Mouse (Mus musculus): ENCODE results near the gene Gli3. TPM values are rescaled to one million over a fixed set of nuclear protein-coding genes. Genes with fewer than 3 reads are reported as not detected.
A peak's percentile ranks its signal among the peaks of the same experiment; 100 is the strongest.

Gli3 gene
- polyA plus RNA-seq, 1 experiment from 2014 or later: 0.29 TPM

GRCm38 (mm10) chr13:15665514-15665913 is 202.5 kb downstream of the Gli3 start:
- Histone ChIP-seq H3K4me2 (no peak overlapping the region), H3K4me3 (replicated peaks) (no peak overlapping the region), H3K4me1 (replicated peaks) (peaks cover 4% of the 10 kb centered on the region; the same call in 1 of the 2 replicates), H3K27ac (replicated peaks) (no peak overlapping the region), H3K27me3 (no peaks in the 10 kb centered on the region; the same call in 1 of the 2 replicates), H3K36me3 (replicated peaks) (no peaks in the 10 kb centered on the region), H3K9ac (no peak overlapping the region), H3K9me3 (replicated peaks) (no peaks in the 10 kb centered on the region)
- no peak for ATAC-seq (ENCODE audit: insufficient read depth)
- WGBS (ENCODE audit: insufficient replicate concordance): 75% methylated on average over 8 of the region's 8 CpGs

DNA sequence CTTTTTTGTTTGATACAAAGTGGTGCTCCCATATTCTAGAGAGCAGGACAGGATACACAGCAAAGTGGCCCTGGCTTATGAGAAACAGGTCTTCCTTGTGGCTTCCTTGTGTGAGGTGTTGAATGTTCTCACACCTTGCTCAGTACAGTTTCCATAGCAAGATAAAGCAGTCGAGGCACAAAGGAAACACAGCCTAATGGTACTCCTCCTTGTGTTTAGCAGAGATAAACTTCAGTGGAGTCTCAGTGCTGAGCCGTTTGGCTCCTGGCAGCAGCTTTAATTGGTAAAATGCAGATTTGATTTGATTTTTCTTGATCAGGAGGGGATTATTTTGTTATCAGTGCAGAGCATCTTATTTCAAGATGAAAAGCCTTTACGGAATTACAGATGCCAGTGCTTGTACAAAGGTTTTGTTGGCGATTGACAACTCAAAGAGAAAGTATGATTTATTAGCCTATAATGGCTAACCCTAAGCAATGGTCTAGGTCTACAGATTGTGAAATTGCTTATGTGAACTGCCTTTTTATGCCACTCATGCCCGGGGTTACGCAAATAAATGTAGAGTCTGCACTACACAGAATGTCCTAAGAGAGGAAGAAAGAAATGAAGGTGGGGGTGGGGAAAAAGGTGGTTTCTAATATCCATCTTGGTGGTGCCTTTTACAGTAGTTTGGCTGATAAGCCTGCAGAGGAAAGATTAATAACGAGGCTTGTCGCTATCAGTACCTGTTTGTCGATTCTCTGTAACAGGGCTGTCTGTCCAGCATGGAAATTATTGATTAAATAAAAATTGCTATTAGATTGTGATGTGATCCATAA is 207.3 kb downstream of the Gli3 start:
- H3K27me3 ChIP-seq: no peaks in the 10 kb centered on the region; the same call in 1 of the 2 replicates
- no peak overlapping the region for H3K4me3 ChIP-seq (replicated peaks)
- 32% methylated on average over 9 of the region's 9 CpGs for WGBS (ENCODE audit: insufficient replicate concordance)
- peaks cover 9% of the 10 kb centered on the region; the same call in 1 of the 2 replicates for H3K4me1 ChIP-seq (replicated peaks)
- no peaks in the 10 kb centered on the region for H3K9me3 ChIP-seq (replicated peaks)
- H3K4me2 ChIP-seq: no peak overlapping the region
- no peak overlapping the region for H3K9ac ChIP-seq
- H3K27ac ChIP-seq (replicated peaks): no peak overlapping the region
- peak; percentile 63 for ATAC-seq (ENCODE audit: insufficient read depth)
- no peaks in the 10 kb centered on the region for H3K36me3 ChIP-seq (replicated peaks)

DNA sequence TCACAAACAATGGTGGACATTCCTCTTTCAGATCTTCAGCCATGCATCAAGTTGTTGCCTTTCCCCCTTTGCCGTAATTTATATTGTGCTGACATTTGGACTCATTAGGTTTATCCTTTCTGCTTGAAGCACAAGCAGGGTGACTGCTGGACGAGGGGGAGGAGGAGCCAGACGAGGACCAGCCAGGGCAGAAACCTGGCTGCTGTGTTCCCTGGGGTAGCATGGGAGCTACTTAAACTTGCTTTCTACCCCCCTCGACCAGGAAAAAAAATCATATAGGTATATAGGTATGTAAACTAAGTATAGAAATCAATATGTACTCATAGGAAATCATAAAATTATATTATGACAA is 207.9 kb downstream of the Gli3 start:
- Histone ChIP-seq H3K27ac (replicated peaks) (no peak overlapping the region), H3K9me3 (replicated peaks) (no peaks in the 10 kb centered on the region), H3K27me3 (no peaks in the 10 kb centered on the region), H3K9ac (no peak overlapping the region), H3K36me3 (replicated peaks) (no peaks in the 10 kb centered on the region), H3K4me1 (replicated peaks) (peaks cover 9% of the 10 kb centered on the region; the same call in 1 of the 2 replicates), H3K4me3 (replicated peaks) (no peak overlapping the region), H3K4me2 (no peak overlapping the region)
- 30% methylated on average over 4 of the region's 4 CpGs for WGBS (ENCODE audit: insufficient replicate concordance)
- no peak for ATAC-seq (ENCODE audit: insufficient read depth)

GRCm38 (mm10) chr13:15675480-15675879 is 212.4 kb downstream of the Gli3 start:
- H3K27ac ChIP-seq (replicated peaks): no peak overlapping the region
- peaks cover 5% of the 10 kb centered on the region; the same call in 1 of the 2 replicates for H3K4me1 ChIP-seq (replicated peaks)
- ATAC-seq (ENCODE audit: insufficient read depth): no peak
- no peak overlapping the region for H3K4me2 ChIP-seq
- no peaks in the 10 kb centered on the region for H3K36me3 ChIP-seq (replicated peaks)
- H3K9ac ChIP-seq: no peak overlapping the region
- H3K4me3 ChIP-seq (replicated peaks): no peak overlapping the region
- H3K9me3 ChIP-seq (replicated peaks): no peaks in the 10 kb centered on the region
- no peaks in the 10 kb centered on the region for H3K27me3 ChIP-seq

DNA sequence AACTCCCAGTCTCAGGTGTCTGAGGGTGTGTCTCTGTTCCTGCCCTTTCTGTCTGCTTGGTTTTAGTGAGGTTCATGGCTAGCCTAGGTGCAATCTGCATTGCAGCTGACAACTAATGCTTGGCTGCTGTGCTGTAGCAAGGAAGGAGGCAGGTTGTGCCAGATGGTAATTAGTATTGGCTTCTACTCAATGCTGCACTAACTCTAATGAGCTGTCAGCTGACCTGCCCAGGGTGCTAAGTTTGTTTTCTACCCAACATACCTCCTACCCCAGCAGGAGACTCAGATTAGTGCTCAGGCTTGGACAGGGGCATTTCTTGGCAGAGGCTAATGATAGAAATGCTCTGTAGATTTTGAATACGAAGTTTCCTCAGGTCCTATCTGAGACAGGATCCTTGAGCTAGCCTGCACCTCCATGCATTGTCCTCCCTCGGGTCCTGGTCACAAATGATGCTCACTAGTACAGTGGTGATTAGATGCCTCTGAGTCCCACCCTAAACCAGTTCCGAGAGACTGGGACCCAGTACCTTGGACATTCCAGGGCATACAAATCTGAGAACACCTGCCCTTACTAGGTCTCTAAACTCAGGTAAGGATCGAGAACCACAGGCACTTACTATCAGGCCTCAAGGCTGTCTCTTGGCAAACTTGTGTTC is 214.2 kb downstream of the Gli3 start:
- Histone ChIP-seq H3K4me2 (no peak overlapping the region), H3K27me3 (no peaks in the 10 kb centered on the region), H3K9me3 (replicated peaks) (no peaks in the 10 kb centered on the region), H3K27ac (replicated peaks) (no peak overlapping the region), H3K4me3 (replicated peaks) (no peak overlapping the region), H3K9ac (no peak overlapping the region), H3K4me1 (replicated peaks) (no peaks in the 10 kb centered on the region), H3K36me3 (replicated peaks) (no peaks in the 10 kb centered on the region)
- 60% methylated on average over 4 of the region's 4 CpGs for WGBS (ENCODE audit: insufficient replicate concordance)
- no peak for ATAC-seq (ENCODE audit: insufficient read depth)

GRCm38 (mm10) chr13:15681530-15681929 is 218.5 kb downstream of the Gli3 start:
- ATAC-seq (ENCODE audit: insufficient read depth): no peak
- Histone ChIP-seq H3K4me3 (replicated peaks) (no peak overlapping the region), H3K4me2 (no peak overlapping the region), H3K9me3 (replicated peaks) (no peaks in the 10 kb centered on the region), H3K36me3 (replicated peaks) (no peaks in the 10 kb centered on the region), H3K4me1 (replicated peaks) (no peaks in the 10 kb centered on the region), H3K27ac (replicated peaks) (no peak overlapping the region), H3K27me3 (no peaks in the 10 kb centered on the region), H3K9ac (no peak overlapping the region)
- WGBS (ENCODE audit: insufficient replicate concordance): 63% methylated on average over 1 of the region's 1 CpGs

GRCm38 (mm10) chr13:15683006-15683405 is 220.0 kb downstream of the Gli3 start:
- Histone ChIP-seq H3K9me3 (replicated peaks) (no peaks in the 10 kb centered on the region), H3K9ac (no peak overlapping the region), H3K4me1 (replicated peaks) (no peaks in the 10 kb centered on the region), H3K4me2 (no peak overlapping the region), H3K4me3 (replicated peaks) (no peak overlapping the region), H3K27ac (replicated peaks) (no peak overlapping the region), H3K36me3 (replicated peaks) (no peaks in the 10 kb centered on the region), H3K27me3 (no peaks in the 10 kb centered on the region)
- 7% methylated on average over 1 of the region's 1 CpGs for WGBS (ENCODE audit: insufficient replicate concordance)
- no peak for ATAC-seq (ENCODE audit: insufficient read depth)

DNA sequence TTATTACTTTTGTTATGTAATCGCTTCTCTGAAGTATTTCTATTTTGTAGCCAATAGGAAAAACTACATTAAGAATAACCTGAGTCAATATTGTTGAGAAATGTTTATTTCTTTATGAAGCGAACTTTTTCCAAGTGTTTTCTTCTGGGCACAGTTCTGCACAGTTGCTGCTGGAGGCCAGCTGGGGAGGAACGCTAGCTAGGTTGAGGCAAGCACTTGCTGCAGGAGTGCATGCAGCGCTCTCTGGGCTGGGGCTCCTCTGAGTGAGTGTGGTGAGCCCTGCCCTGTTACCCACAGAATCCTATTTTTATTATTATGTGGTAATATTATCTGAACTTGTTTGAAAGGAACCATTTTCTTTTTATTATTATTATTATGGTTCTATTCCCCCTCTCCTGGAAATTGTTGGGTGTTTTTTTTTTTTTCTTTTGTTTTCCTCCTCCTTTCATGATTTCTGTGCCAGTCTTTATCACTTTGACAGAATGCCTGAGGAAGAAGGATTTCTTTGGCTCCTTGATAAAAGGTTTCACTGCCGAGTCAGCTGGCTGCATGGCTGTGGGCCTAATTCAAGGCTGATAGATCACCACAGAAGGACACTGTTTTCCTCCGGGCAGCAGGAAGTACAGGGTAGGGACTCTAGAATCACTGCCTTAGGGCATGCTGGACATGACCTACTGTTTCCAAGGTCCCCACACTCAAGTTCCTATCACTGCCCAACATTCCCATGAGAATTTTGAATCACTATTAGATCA is 225.2 kb downstream of the Gli3 start:
- Histone ChIP-seq H3K9ac (no peak overlapping the region), H3K36me3 (replicated peaks) (no peaks in the 10 kb centered on the region), H3K27me3 (no peaks in the 10 kb centered on the region), H3K4me3 (replicated peaks) (no peak overlapping the region), H3K4me1 (replicated peaks) (no peaks in the 10 kb centered on the region), H3K4me2 (no peak overlapping the region), H3K9me3 (replicated peaks) (no peaks in the 10 kb centered on the region), H3K27ac (replicated peaks) (no peak overlapping the region)
- ATAC-seq (ENCODE audit: insufficient read depth): no peak
- 59% methylated on average over 6 of the region's 6 CpGs for WGBS (ENCODE audit: insufficient replicate concordance)

GRCm38 (mm10) chr13:15688826-15689501 is 225.9 kb downstream of the Gli3 start:
- Histone ChIP-seq H3K36me3 (replicated peaks) (no peaks in the 10 kb centered on the region), H3K9me3 (replicated peaks) (no peaks in the 10 kb centered on the region), H3K9ac (no peak overlapping the region), H3K4me3 (replicated peaks) (no peak overlapping the region), H3K27me3 (no peaks in the 10 kb centered on the region), H3K4me2 (no peak overlapping the region), H3K27ac (replicated peaks) (no peak overlapping the region), H3K4me1 (replicated peaks) (no peaks in the 10 kb centered on the region)
- ATAC-seq (ENCODE audit: insufficient read depth): no peak
- 56% methylated on average over 5 of the region's 5 CpGs for WGBS (ENCODE audit: insufficient replicate concordance)

- no peaks in the 10 kb centered on the region for H3K36me3 ChIP-seq (replicated peaks)
- no peaks in the 10 kb centered on the region for H3K4me1 ChIP-seq (replicated peaks)
- no peaks in the 10 kb centered on the region for H3K27me3 ChIP-seq
- H3K9me3 ChIP-seq (replicated peaks): no peaks in the 10 kb centered on the region
- no peak for ATAC-seq (ENCODE audit: insufficient read depth)
- no peak overlapping the region for H3K27ac ChIP-seq (replicated peaks)
- no peak overlapping the region for H3K9ac ChIP-seq
- no peak overlapping the region for H3K4me3 ChIP-seq (replicated peaks)
- no peak overlapping the region for H3K4me2 ChIP-seq
- 58% methylated on average over 5 of the region's 5 CpGs for WGBS (ENCODE audit: insufficient replicate concordance)
Observed at GRCm38 (mm10) chr13:15691751-15692464, 228.9 kb downstream of the Gli3 start.

Data from liver, embryonic 15.5 days (tissue).